Mouse (Mus musculus): Measurements from ENCODE around the gene Camk2g.
"Not testable (repeated sequence)": the region's sequence is repeated elsewhere in the genome, so short reads cannot be mapped to it uniquely, and the experiment has no call there.

Camk2g gene

DNA sequence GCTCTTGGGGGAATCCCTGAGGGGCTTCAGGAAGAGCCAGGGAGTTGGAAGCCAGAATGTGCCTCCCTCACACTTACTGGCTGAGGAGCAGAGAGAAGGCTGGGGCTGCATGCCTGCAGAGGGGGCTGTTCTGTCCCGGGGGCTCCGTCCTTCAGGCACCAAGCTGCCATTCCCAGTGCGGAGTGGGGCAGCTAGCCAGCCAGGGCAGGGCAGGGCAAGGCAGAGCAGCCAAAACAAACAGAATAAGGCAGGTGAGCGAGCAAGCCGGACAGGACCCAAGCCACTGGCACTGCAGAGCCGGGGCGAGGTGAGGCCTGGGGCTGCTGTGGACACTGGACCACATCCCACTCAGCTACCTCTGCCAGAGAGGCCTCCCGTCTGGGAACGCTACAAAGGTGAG lies 52.6 kb downstream of the Camk2g start:
- in situ Hi-C loops (cut with MboI, MseI) = no loop called here

DNA sequence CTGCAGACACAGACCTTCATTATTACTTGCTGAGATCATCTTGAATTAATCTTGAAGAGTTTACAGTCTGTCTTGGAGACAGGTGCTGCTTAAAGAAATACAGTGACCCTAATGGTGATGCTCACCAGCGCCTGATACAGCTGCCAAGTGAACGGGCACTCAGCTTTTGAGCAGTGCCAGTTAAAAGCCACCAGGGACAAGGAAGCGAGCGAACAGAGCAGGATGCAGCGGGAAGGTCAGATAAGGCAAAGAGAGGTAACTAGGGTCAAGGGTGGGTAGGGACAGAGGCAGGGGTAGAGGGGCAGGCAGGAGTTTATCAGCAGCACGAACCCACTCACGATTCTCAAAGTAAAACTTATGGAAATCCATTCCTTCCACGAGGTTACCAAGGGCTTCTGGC lies 55.4 kb downstream of the Camk2g start:
- in situ Hi-C loops (cut with MboI, MseI) = no loop called here

DNA sequence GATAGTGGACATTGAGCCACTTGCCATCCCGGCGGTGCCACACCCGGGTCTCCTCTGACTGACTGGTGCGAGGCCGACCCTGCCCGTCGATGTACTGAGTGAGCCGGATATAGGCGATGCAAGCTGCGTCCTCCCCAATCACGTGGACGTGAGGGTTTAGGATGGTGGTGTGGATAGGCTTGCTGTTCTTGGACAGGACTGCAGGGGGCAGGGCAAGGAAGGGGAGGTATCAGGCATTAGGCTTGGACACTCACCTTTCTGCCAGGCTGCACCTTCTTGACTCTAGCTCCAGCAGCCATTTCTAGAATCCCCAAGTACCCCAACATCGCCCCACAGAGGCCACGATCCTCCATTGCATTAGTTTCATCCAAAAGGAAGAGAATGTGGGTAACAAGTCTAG lies 56.6 kb downstream of the Camk2g start:
- in situ Hi-C loops (cut with MboI, MseI) = no loop called here

DNA sequence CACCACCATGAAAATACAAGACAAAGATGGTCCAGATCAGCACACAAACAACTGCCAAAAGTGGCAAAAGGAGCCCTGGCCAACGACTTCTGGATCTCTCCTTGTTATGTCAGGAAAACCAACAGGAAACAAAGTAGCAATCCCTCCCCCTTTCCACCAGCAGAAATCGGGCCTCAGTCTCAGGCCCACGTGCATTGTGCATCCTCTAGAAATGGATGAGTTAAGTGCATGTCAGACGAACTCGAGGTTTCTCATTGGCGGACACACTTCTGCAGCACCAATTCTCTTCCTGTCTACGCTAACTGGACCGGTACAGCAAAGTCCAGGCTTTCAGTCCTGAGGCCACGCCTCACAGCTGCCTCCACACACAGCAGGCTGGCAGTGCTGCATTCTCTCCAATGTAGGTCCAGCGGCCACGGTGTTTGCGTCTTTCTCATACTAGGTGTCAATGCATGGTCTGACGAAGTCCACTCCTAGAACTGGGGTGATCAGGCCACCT lies 57.9 kb downstream of the Camk2g start:
- in situ Hi-C loops (cut with MboI, MseI) = no loop called here

DNA sequence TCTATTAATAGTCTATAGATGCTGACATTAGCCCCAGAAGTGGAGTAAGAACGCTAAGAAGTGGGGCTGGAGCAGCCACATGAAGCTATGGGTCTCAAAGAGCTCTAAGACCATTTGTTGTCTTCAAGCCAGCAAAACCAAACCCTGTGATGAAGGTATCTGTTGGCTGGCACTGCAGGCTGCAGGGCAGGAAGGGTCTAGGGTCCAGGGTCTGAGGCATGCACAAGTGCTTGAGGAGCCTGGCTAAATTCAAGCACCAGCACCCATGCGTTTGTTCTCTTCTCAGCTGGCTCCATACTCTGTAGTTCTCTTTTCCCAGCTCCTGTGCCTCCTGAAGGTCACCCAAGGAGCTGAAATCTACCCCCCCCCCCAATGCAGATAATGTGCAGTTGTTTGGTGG lies 58.8 kb downstream of the Camk2g start:
- in situ Hi-C loops (cut with MboI, MseI) = no loop called here

DNA sequence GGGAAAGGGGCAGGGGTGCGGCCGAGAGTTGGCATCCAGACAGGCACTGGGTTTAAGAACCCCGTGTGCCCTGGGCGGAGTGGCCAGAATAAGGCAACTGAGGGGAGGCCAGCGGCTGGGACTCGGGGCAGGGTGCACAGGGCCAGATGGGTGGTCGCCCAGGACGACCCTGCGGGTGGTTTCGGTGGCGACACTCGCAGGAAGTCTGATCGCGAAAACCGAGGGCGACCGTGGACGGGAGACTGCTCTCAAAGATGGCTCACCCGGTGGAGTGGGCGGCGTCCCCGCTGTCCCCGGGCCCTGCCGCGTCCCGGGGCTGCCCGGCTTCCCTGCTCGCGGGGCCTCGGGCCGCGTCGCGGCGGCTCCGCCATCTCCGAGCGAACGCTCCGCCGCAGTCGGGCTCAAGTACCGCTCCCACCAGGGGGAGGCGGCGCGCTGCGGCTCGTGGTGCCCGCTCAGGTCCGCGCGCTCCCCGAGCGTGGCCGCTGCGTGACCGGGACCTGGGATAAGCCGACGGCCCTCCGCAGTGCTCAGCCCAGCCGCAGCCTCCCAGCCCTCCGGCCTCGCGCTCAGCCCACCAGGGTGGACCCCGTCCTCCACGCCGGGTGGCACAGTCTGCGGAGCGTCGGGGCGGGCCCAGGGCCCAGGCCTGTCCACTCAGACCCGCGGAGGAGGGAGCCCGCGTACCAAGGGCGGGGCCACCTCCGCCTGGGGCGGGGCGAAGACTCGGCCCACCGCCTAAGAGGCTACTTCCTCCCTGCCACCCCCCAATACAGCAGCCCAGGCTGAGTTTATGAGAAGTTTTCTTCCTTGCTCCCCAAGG lies 59.7 kb downstream of the Camk2g start, which contains the start of gene Ndst2:
Ndst2 (minus strand) TSS at position 611 of the 823 bp plus-strand sequence.
- in situ Hi-C loops (cut with MboI, MseI) = no loop called here

DNA sequence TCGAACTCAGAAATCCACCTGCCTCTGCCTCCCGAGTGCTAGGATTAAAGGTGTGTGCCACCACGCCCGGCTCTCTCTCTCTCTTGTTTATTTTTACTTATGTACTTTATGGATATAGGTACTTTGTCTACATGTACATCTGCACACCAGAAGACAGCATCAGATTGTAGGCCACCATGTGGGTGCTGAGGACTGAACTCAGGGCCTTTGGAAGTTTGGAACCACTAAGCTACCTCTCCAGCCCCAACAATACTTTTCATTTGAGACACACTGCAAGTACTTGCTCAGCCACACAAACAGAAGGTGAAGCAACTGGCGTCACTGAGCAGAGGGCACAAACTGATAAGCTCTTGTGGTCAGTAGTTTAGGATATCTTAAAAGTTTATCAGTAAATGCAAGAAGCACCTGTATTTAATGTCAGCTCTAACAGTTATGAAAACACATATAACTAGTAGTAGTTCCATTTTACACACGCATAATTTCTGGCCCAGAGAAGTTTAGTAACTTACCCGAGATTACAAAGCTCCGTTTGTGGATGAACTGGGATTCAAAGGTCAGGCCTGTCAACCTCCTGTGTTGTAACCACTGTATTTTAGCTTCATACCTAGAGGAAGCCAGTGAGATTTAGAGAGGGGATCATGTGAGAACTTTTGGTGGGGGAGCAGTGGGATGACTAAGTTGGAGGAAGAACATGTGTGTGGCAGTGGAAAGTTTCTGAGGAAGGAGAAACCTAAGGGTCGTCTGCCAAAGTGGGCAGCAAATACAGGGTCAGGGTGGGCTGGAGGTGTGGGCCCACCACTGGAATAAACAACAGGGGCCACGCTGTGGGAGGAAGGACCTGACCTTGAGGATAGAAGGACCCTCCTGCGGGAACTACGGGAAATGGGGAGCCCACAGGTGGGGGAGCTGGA lies 60.6 kb downstream of the Camk2g start:
- in situ Hi-C loops (cut with MboI, MseI) = no loop called here

DNA sequence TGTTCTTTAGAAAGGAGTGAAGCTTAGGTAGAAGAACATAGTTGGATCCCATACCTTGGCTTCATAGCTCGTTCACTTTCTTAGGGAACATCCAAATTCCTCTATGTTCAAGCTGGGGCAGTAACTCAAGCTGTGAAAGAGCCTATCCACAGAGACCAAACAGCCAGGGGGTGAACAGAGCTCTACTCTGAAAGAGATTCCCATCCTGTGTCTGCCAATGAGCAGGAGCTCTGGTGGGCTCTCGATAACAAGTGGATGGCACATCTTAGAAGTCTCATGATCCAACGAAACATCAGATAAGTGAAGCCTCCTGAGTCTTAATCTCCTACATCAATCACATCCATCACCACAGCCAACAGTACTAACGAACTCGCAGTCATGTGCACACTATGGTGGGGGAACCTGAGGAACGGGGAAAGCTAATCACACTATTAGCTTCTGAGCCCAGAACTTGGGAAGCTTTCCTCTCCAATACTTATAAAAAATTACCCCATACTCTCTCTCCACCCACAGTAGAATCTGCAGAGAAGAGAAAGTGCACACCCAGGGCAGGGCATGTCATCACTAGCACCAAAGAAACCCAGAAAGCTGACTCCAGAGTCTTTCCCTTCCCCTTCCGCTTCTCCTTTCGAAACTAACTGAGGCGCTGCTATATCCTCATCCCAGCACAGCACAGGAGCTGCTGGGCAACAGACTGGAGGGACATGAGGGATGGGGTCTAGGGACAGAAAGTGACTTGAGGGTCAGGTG lies 62.9 kb downstream of the Camk2g start:
- in situ Hi-C loops (cut with MboI, MseI) = no loop called here

DNA sequence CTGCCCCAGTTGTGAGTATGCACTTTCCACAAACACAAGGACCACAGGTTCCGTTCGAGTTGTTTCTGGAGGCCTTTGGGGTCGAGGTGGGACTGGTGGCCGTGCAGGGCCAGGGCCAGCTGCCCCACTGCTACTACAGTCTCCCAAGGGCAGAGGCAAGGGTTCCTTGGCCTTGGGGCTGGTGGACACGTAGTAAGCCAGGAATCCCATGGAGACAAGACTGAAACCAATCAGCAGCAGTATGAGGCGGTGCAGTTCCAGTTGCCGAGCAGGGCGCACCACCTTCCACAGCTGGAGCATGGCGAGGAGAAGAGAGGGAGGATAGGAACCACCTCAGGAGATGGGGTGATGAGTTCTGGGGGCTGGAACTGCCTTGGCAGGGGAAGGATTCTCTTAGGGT lies 64.0 kb downstream of the Camk2g start:
- in situ Hi-C loops (cut with MboI, MseI) = no loop called here

DNA sequence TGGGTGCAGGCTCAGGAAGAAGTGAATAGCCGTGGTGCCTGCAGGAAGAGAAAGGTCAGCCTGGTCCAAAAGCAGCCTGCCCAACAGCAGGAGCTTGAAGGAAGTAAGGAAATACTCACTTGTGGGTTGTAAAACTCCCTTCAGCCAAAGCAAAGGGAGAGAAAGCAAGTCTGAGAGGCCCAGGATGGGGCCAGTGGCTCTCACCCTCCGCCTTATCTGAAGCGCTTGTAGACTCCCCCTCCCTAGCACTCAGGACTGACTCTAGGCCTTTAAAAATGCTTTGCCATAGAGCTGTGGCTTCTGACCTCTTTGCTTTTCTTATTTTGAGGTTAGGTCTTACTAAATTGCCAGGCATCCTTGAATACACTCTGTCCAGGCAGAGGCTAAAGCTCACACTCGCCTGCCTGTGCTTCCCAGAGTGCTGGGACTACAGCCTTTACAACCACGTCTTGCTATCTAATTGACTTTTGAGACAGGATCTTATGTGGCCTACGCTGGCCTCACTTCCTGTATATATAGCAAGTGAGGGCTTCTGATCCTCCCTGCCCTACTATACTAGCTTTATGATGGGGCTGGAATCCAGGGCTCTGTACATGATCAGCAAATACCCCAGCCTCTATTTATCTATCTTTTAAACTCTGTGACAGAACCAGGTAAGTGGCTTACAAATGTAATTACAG lies 68.1 kb downstream of the Camk2g start:
- in situ Hi-C loops (cut with MboI, MseI) = no loop called here

DNA sequence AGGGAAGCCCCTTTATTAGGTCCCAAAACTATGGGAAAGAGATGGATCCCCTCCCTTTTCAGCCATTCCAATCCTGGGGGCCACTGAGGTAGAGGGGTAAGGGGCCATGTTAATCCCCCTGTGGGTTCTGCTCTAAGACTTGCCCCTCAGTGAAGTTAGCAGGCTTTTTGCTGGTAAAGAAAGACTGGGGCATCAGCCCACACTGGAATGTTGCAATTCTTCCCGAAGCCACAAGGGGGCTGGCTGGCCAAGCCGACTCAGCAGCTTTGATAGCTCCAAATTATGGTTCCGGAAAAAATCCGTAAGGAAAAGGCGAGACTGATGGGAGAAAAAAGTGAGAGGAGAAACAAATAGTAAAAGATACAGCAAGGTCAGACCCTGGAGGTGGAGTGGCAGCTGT lies 69.8 kb downstream of the Camk2g start:
- in situ Hi-C loops (cut with MboI, MseI) = no loop called here

DNA sequence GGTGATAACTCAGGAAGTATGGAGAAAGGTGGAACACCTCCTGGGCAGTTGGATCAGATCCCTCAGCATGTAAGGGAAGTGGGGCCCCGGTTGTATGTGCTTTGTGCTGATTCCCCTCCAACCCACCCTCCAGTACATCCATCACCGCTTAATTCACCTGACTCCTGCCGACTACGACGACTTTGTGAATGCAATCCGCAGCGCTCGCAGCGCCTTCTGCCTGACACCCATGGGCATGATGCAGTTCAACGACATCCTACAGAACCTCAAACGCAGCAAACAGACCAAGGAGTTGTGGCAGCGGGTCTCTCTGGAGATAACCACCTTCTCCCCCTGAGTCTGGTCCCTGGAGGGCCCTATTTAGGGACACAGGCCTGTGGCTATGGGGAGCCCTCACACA lies 70.9 kb downstream of the Camk2g start:
- in situ Hi-C loops (cut with MboI, MseI) = no loop called here

DNA sequence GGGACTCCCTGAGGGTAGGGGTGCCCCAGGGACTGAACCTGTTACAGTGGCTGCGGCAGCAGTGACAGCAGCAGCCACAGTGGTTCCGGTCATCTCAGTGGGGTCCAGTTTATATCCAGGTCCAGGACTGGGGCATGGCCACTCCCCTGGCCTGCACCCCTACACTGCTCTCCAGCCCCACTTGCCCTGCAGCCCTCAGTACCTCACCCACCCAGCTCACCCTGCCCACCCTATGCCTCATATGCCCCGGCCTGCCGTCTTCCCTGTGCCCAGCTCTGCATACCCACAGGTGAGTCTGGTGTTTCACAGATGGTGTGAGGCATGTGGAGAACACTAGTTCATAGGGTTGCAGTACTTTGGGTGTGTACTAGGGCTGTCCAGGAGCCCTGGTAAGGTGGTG lies 72.5 kb downstream of the Camk2g start:
- in situ Hi-C loops (cut with MboI, MseI) = no loop called here

DNA sequence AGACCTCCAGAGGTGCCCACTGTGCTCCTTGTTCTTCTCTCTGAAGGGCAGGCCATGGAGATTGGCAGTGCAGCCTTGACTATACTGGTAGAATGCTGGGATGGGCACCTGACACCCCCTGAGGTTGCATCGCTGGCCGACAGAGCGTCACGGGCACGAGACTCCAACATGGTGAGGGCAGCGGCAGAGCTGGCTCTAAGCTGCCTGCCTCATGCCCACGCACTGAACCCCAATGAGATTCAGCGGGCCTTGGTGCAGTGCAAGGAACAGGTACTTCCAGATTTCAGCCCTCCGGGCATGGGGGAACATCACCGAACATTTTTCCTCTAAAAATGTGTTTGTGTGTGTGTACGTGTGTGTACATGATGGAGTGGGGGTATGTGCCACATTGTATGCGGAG lies 74.1 kb downstream of the Camk2g start:
- in situ Hi-C loops (cut with MboI, MseI) = no loop called here

DNA sequence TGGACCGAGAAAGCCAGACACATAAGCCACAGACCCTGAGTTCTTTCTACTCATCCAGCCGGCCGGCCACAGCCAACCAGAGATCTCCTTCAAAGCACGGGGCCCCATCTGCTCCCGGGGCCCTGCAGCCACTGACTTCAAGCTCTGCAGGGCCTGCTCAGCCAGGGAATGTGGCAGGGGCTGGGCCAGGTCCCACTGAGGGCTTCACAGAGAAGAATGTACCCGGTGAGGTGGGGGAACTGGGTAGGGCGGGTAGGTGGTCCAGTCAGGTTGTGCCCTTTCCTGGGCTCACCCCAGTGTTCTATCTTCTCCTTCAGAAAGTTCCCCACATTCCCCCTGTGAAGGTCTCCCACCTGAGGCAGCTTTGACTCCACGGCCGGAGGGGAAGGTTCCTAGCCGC lies 75.4 kb downstream of the Camk2g start:
- in situ Hi-C loops (cut with MboI, MseI) = no loop called here

DNA sequence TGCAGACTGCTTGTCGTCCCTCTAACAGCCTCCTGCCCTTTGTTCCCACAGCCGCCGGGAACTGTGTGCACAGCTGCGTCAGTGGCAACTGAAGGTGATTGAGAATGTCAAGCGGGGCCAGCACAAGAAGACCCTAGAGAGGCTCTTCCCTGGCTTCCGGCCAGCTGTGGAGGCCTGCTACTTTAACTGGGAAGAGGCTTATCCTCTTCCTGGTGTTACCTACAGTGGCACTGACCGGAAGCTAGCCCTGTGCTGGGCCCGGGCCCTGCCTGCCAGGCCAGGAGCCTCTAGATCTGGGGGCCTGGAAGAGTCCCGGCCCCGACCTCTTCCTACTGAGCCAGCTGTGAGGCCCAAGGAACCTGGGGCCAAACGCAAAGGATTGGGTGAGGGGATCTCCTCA lies 80.1 kb downstream of the Camk2g start:
- in situ Hi-C loops (cut with MboI, MseI) = no loop called here

DNA sequence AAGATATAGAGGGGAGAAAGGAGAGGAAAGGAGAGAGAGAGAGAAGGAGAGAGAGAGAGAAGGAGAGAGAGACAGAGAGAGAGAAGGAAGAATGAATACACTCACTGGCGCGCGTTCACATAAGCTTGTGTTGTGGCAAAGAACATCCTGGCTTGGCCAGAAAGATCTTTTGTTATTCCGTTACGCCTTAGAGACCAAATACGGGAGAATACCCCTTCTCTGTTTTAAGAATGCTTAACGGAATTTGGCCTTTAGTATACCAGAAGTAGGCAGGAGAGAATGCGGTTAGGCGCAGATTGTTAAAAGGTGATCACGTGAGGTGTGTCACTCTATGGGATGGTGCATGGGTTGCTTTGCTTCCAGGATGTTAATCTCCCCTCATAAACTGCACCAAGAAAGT lies 85.6 kb downstream of the Camk2g start:
- in situ Hi-C loops (cut with MboI, MseI) = no loop called here

DNA sequence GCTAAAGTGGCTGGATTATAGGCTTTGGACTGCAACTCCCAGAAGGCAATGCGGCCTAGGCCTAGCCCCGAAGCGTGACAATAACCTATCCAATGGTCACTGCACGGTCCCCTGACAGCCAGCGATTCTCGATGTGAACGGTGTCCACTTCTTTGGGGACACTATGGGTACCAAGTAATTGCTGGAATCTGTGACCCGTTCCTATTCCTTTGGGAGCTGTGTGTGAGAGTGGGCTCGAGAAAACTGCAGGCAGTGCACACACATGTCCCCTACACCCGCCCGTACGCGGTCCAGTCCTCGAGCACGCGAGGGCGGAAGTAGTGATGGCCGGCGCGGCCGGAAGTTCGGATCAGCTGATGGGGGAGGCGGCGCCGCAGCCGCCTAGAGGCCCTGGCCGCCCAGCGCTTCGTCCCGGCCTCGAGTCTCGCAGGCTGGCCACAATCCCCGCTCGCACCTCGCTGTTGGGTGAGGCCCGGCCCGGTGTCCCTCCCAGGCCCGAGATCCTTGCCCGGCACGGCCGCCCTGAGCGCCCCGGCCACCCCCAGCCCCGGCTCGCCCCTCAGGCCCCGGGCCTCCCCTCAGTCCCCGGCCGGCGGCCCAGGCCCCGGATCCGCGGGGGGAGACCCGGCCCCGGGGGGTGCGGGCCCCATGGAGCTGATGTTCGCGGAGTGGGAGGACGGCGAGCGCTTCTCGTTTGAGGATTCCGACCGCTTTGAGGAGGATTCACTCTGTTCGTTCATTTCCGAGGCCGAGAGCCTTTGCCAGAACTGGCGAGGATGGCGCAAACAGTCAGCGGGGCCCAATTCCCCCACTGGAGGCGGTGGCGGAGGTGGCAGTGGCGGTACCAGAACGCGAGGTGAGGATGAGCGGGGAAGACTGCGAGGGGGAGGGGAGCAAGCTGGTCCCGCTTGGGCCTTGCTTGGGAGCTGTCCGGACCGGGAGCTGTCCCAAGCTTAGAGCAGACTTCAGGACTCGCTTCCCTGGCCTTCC lies 86.4 kb downstream of the Camk2g start, which contains the start of gene Zswim8:
Zswim8 (plus strand) TSS at position 352 of the 990 bp plus-strand sequence.
- in situ Hi-C loops (cut with MboI, MseI) = no loop called here

DNA sequence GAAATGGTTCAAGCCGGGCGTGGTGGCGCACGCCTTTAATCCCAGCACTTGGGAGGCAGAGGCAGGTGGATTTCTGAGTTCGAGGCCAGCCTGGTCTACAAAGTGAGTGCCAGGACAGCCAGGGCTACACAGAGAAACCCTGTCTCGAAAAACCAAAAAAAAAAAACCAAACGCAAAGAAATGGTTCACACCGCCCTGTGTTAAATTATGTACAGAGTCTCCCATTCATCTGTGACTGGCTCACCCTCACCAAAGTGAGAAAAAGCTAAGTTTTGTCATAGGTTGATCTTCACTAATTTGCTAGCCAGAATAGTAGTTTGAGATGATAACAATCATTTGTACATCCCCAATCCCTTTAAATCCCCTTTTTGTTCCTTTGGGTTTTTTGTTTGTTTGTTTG lies 90.4 kb downstream of the Camk2g start:
- in situ Hi-C loops (cut with MboI, MseI) = not testable (repeated sequence)
